Mouse (Mus musculus): ENCODE results near the gene Zfp961.
"Not testable (repeated sequence)": the region's sequence is repeated elsewhere in the genome, so short reads cannot be mapped to it uniquely, and the experiment has no call there.

- TF ChIP-seq CTCF (IDR thresholded peaks at IDR 0.05; ENCODE audit: borderline replicate concordance, insufficient read depth, low read depth, low read length); POLR2A (IDR thresholded peaks at IDR 0.05; ENCODE audit: borderline replicate concordance, insufficient read depth, low read length): not testable (repeated sequence)
Measured at GRCm38 (mm10) chr8:71952961-71953700, 2.3 kb downstream of the Zfp961 start.

Data from cerebellum, adult 2 months (tissue).